In genomic region chr14:34449807-34450206, GRCm38 (mm10) we compare ENCODE assay signal across 15 mouse cellular contexts. TPM values are rescaled to one million over a fixed set of nuclear protein-coding genes. Genes with fewer than 3 reads are reported as not detected.
DNase-seq lines count a peak whose midpoint lies in the region; ATAC-seq and TF ChIP-seq lines count a peak whose summit lies in the region.
"Had no signal": no experiment of that assay in that cellular context is flagged by ENCODE, and none has a peak within 500 bp of the region (broad histone marks: within the 10 kb centered on the region; RNA-seq: fewer than 3 reads in every experiment).

No protein-coding gene starts in this region.

- intact Hi-C loops in gastrocnemius, adult 2 months (cut with DNase I) = no loop called here

- no peak overlapping the region for H3K4me2 ChIP-seq in forebrain, postnatal 0 days (ENCODE audit: low read depth)
- H3K4me2 ChIP-seq: embryonic facial prominence, embryonic 12.5 days; forebrain, embryonic 12.5 days; limb, embryonic 13.5 days; lung, embryonic 15.5 days had no signal

- no peaks in the 10 kb centered on the region for H3K9me3 ChIP-seq in forebrain, postnatal 0 days (ENCODE audit: low read length)
- H3K9me3 ChIP-seq: embryonic facial prominence, embryonic 12.5 days; forebrain, embryonic 12.5 days; limb, embryonic 13.5 days; lung, embryonic 15.5 days had no signal

- WGBS in forebrain, postnatal 0 days = 81% methylated on average over 9 of the region's 9 CpGs

- H3K27ac ChIP-seq in gastrocnemius, adult 2 months = peak overlapping the region; percentile 43; the same call in 1 of the 2 replicates
- H3K27ac ChIP-seq in forebrain, postnatal 0 days (ENCODE audit: low read depth, low read length) = no peak overlapping the region
- H3K27ac ChIP-seq: embryonic facial prominence, embryonic 12.5 days; forebrain, embryonic 12.5 days; limb, embryonic 13.5 days; lung, embryonic 15.5 days had no signal

- TF ChIP-seq CTCF in gastrocnemius, adult 2 months (IDR thresholded peaks at IDR 0.05) = no peak
- no peak for TF ChIP-seq CTCF in forebrain, postnatal 0 days (IDR thresholded peaks at IDR 0.05; ENCODE audit: low read depth)

- peaks cover 7% of the 10 kb centered on the region; the same call in 1 of the 2 replicates for H3K36me3 ChIP-seq in forebrain, postnatal 0 days (ENCODE audit: insufficient read depth)

- no peak for DNase-seq in gastrocnemius, adult 2 months
- no peak for DNase-seq in gastrocnemius, postnatal 4 days (ENCODE audit: low spot score in 2 of 2)
- peak; percentile 4 for DNase-seq in spleen, postnatal 36 days (ENCODE audit: low spot score in 2 of 2)
- no peak for DNase-seq in spleen, postnatal 4 days (ENCODE audit: low spot score in 2 of 2)
- DNase-seq in kidney, postnatal 10 days = peak; percentile 62
- DNase-seq in mesoderm, embryonic 11.5 days (ENCODE audit: low read depth, low spot score) = peak; percentile 53
- no peak for DNase-seq in forebrain, postnatal 0 days
- DNase-seq in gastrocnemius, adult 8-10 months (ENCODE audit: low spot score in 2 of 2) = no peak
- DNase-seq: cerebellum, adult 8-10 months; right cerebral cortex, adult 18-20 months; thymus, postnatal 14 days had no signal

- ATAC-seq in forebrain, postnatal 0 days = no peak

- no peak overlapping the region for H3K4me3 ChIP-seq in gastrocnemius, adult 2 months
- no peak overlapping the region for H3K4me3 ChIP-seq in forebrain, postnatal 0 days (ENCODE audit: low read depth, low read length)
- H3K4me3 ChIP-seq: embryonic facial prominence, embryonic 12.5 days; forebrain, embryonic 12.5 days; limb, embryonic 13.5 days; lung, embryonic 15.5 days had no signal

- no peak overlapping the region for H3K9ac ChIP-seq in forebrain, postnatal 0 days
- H3K9ac ChIP-seq: embryonic facial prominence, embryonic 12.5 days; forebrain, embryonic 12.5 days; limb, embryonic 13.5 days; lung, embryonic 15.5 days had no signal

- H3K27me3 ChIP-seq in forebrain, postnatal 0 days (ENCODE audit: insufficient read depth, low read length) = no peaks in the 10 kb centered on the region
- H3K27me3 ChIP-seq: embryonic facial prominence, embryonic 12.5 days; forebrain, embryonic 12.5 days; limb, embryonic 13.5 days; lung, embryonic 15.5 days had no signal

- H3K4me1 ChIP-seq in forebrain, postnatal 0 days (ENCODE audit: insufficient read depth) = no peaks in the 10 kb centered on the region

RNA-seq across cellular contexts. Expression of gene Bmpr1a, which starts 53.3 kb away (rescaled TPM):
- total RNA-seq in gastrocnemius, adult 2 months (2021) = 10 to 100 TPM; 49.4 to 54.1 TPM
- total RNA-seq in gastrocnemius, postnatal 4 days (2021) = 100 to 1,000 TPM in 1 of 2 experiments, 10 to 100 TPM in 1; 99.6 to 112 TPM
- total RNA-seq in forebrain, postnatal 0 days (2014; rRNA removed) = 52.2 and 54.8 TPM in 2 replicates
- 12.7 and 15.9 TPM in 2 replicates for polyA plus RNA-seq in forebrain, postnatal 0 days (2015; fragmentation: Nextera tagmentation; extraction: Ambion mirVana)
- total RNA-seq in gastrocnemius, adult 8-10 months (2022) = 10 to 100 TPM; 42.9 to 52.0 (median 48.1) TPM

Comparison
In these comparisons a context has a peak if more than half of its experiments do, and no peak if none do; other contexts are left out.
1. DNase-seq: peak in spleen, postnatal 36 days (2 of 2), kidney, postnatal 10 days (single experiment) and mesoderm, embryonic 11.5 days (single experiment); none in gastrocnemius, adult 2 months (single experiment), gastrocnemius, postnatal 4 days (0 of 2), spleen, postnatal 4 days (0 of 2), forebrain, postnatal 0 days (single experiment) and gastrocnemius, adult 8-10 months (0 of 2).